Mouse (Mus musculus): ENCODE data around the gene Rsph3a. TPM values are rescaled to one million over a fixed set of nuclear protein-coding genes. Genes with fewer than 3 reads are reported as not detected.
A peak's percentile ranks its signal among the peaks of the same experiment; 100 is the strongest.
"Not testable (repeated sequence)": the region's sequence is repeated elsewhere in the genome, so short reads cannot be mapped to it uniquely, and the experiment has no call there.

Rsph3a gene
- polyA plus RNA-seq, 1 experiment from 2014 or later = 60.2 TPM

DNA sequence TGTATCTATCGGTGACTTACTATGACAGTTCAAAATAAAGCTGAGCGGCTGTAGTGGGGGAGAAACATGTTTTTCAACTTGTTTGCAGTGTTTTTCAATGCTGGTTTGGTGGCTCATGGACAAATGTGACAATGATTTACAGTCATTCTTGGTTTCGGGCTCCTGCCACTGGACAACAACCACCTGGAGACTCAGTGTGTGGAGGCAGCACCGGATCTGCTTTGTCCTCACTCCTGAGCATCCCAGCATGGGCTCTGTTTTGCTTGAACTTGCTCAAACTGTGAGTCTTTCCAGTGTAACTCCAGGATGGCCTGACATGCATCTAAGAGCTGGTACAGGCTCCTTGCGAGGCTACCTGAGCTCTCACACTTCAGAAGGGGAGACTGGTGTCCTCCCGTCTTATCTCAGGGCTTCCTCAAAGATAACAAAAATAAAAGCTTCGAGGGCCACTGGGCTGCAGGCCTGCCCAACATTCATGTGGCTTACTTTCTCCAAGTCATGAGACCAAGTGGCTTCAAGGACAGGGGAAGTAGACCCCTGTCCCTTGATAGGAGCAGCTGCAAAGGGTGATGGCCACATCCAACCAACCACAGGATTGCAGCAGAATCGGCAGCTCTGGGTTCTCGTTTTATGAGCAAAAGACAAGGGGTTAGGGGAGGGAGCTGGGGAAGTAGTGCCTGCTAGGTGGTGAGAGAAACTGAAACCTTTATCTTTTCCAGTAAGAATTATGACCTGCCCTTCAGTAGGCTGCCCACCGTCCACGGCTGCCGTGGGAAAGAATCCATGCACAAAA lies 28.4 kb upstream of the Rsph3a start:
- no peak for DNase-seq (ENCODE audit: low spot score)
- no peaks in the 10 kb centered on the region for H3K27me3 ChIP-seq (ENCODE audit: insufficient read depth, poor library complexity, severe bottlenecking)
- 83% methylated on average over 12 of the region's 12 CpGs for WGBS
- peaks cover 2% of the 10 kb centered on the region; the same call in 1 of the 2 replicates for H3K9me3 ChIP-seq
- H3K27ac ChIP-seq = no peak overlapping the region
- no peaks in the 10 kb centered on the region for H3K36me3 ChIP-seq
- H3K4me3 ChIP-seq = no peak overlapping the region
- no peaks in the 10 kb centered on the region for H3K4me1 ChIP-seq (replicated peaks)

DNA sequence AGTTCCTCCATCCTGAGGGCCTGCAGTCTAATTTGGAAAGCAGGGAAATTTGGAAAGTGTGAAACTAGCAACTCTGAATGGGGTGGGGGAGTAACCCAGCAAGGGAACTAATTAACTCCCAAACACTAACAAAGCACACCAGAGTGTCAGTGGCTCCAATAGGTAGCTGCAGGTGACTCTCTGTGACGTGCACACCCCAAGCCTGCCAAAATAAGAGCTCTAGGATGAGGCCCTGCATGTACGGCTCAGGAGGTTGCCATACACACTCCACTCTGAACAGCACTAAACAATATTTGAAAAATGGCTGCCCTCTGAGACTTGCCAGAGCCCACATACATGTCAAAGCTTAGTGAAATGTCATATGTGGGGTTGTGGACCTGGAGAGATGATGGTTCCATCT lies 27.1 kb upstream of the Rsph3a start:
- Histone ChIP-seq H3K27me3 (ENCODE audit: insufficient read depth, poor library complexity, severe bottlenecking) (no peaks in the 10 kb centered on the region), H3K4me3 (no peak overlapping the region), H3K36me3 (no peaks in the 10 kb centered on the region), H3K9me3 (no peaks in the 10 kb centered on the region), H3K27ac (no peak overlapping the region), H3K4me1 (replicated peaks) (no peaks in the 10 kb centered on the region)
- 80% methylated on average over 2 of the region's 2 CpGs for WGBS
- DNase-seq (ENCODE audit: low spot score) = no peak

DNA sequence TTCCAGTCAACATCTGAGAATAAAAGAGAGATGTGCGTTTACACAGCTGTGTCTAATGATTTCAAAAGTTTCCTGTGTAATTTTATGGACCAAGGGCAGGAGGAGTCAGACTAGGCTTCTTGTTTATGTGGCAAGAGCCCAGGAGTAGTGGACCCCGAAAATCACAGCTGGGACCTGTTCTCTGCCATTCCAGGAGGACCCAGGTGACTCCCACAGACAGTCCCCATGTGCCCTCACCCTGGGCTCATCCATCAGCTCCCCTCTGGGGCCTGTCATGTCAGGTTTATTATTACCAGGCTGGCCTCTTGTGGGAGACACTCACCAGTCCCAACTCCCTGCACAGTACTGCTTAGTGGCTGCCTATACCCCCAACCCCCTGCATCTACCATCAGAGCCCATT lies 26.2 kb upstream of the Rsph3a start:
- Histone ChIP-seq H3K36me3 (no peaks in the 10 kb centered on the region), H3K4me3 (no peak overlapping the region), H3K4me1 (replicated peaks) (no peaks in the 10 kb centered on the region), H3K27ac (no peak overlapping the region), H3K9me3 (no peaks in the 10 kb centered on the region), H3K27me3 (ENCODE audit: insufficient read depth, poor library complexity, severe bottlenecking) (no peaks in the 10 kb centered on the region)
- 68% methylated on average over 2 of the region's 2 CpGs for WGBS
- no peak for DNase-seq (ENCODE audit: low spot score)

DNA sequence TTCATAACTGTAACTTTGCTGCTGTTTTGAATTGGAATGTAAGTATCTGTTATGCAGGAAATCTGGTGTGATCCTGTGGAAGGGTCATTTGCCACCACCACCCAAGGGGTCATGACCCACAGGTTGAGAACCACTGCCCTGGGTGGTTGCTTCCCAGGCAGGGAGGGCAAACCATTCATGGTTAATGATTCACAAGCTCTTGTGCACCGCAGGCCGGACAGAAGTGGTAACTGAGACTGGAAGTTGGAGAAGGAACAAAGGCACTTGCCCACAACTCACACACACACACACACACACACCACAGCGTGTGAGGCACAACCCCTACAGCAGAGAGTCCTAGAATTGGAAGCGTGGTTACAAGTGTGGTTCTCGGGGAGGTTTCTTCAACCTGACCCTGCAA lies 22.9 kb upstream of the Rsph3a start:
- WGBS = 87% methylated on average over 5 of the region's 5 CpGs
- no peaks in the 10 kb centered on the region for H3K9me3 ChIP-seq
- no peaks in the 10 kb centered on the region for H3K27me3 ChIP-seq (ENCODE audit: insufficient read depth, poor library complexity, severe bottlenecking)
- H3K4me1 ChIP-seq (replicated peaks) = no peaks in the 10 kb centered on the region
- DNase-seq (ENCODE audit: low spot score) = no peak
- H3K27ac ChIP-seq = no peak overlapping the region
- no peaks in the 10 kb centered on the region for H3K36me3 ChIP-seq
- H3K4me3 ChIP-seq = no peak overlapping the region

DNA sequence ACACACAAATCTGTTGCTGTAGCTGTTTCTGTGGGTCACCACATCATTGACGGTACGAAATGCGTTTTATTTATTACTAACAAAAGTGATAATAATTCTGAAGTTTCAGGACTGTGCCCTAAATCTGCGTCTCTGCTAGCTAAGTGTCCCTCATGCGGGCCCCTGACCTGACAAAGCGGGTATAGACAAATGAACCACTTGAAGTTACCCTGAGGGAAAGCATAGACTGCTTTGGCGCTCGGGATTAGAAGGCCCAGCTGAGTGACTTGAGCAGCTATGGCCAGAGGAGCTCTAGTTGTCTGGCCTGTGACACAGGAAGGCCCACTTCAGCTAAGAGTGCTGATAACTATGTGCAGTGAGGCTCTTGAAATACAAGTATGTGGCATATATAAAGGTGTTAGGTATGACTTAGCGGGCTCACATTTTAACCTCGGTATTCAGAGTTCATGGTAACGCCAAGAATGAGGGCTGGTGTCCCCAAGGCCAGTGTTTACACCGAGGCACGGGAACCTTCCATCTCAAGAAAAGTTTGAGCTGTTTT lies 21.2 kb upstream of the Rsph3a start:
- no peak overlapping the region for H3K4me3 ChIP-seq
- no peaks in the 10 kb centered on the region for H3K9me3 ChIP-seq
- 0 out of 2 replicates have a peak, but pooled peaks cover 2% of the 10 kb centered on the region for H3K4me1 ChIP-seq (replicated peaks)
- DNase-seq (ENCODE audit: low spot score) = no peak
- 92% methylated on average over 13 of the region's 13 CpGs for WGBS
- H3K27ac ChIP-seq = no peak overlapping the region
- no peaks in the 10 kb centered on the region for H3K36me3 ChIP-seq
- H3K27me3 ChIP-seq (ENCODE audit: insufficient read depth, poor library complexity, severe bottlenecking) = no peaks in the 10 kb centered on the region

DNA sequence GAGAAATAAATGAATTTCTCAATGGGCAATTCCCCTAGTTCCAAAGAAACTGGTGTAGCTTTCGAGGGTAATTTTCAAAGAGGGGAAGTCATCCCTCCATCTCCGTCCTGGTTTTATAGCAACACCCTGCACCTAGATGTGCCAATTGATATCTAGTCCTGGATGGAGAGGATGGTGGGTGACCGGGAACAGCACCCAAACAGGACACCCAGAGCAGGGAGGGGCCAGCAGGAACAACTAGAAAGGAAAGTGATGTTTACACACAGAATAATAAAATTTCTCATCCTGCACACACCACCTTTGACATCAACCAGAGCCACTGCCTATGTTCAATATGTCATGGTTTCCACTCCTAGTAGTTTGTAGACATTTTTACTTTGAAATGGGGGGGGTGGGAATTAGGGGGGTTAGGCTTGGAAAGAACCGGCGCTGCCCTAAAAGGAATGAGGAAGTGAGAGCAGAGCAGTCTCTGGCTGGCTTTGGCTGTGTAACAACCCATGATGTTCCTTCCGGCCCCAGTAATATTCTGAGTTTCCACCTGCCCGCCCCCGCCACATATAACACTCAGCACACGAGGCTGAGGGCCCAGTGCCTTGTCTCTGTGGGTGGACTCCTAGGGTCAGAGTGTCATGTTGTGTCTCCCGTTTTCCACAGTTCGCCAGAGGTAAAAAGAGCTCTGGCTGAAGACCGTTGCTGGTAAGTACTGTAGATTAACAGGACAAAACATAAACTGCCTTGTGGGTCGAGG lies 19.8 kb upstream of the Rsph3a start, which contains the start of gene Tagap:
TSS of gene Tagap (plus strand) at position 588 of the 748 bp plus-strand sequence.
- no peak for DNase-seq (ENCODE audit: low spot score)
- Histone ChIP-seq H3K4me3 (no peak within 1 kb of the TSS), H3K36me3 (no peaks in the 10 kb centered on the region), H3K4me1 (replicated peaks) (0 out of 2 replicates have a peak, but pooled peaks cover 2% of the 10 kb centered on the region), H3K27me3 (ENCODE audit: insufficient read depth, poor library complexity, severe bottlenecking) (no peaks in the 10 kb centered on the region), H3K27ac (no peak within 1 kb of the TSS), H3K9me3 (no peaks in the 10 kb centered on the region)
- WGBS = 71% methylated on average over 13 of the region's 13 CpGs

DNA sequence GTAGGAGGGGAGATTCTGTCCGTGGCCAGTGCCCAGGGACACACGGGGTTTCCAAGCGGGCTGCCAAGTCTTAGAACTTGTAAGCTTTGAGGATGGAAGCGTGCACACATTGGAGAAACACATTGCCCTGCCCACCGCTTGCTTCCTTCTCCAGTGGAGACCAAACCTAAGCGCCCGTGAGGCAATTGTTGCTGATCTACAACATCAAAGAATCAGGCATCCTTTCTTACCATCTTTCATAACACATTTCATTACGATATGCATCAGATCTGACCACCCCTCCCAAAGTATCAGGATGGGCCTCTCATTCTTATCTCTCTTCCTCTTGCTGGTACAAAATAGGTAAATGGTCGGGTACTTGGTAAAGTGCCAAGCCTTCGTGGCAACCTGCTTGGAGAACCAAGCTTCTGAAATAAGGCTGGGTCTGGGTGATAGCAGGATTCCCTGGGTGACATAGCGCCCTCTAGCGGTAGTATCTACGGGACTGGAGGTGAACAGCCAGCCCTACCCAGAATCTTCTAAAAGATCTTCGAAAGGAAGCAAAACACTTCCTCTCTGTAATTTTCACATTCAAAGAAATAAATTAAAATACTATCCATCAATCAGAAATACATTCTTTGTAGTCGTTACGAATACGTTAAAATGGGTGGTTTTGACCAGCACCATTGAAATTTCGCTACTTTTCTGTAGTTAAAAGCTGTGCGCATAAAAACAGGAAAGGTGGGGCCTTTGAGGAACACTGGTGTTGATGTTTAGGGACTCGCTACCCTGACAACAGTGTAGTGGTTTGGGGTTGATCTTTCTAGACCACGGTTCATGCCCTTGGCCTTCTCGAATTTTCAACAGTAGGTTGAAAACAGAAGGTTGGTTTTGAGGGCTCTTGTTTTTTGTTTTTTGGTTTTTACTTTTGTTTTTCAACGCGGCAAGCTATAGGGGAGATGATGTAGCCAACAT lies 17.6 kb upstream of the Rsph3a start:
- H3K27me3 ChIP-seq (ENCODE audit: insufficient read depth, poor library complexity, severe bottlenecking) = no peaks in the 10 kb centered on the region
- H3K9me3 ChIP-seq = no peaks in the 10 kb centered on the region
- 71% methylated on average over 24 of the region's 24 CpGs for WGBS
- peaks cover 11% of the 10 kb centered on the region for H3K4me1 ChIP-seq (replicated peaks)
- H3K4me3 ChIP-seq = no peak overlapping the region
- H3K36me3 ChIP-seq = no peaks in the 10 kb centered on the region
- no peak overlapping the region for H3K27ac ChIP-seq
- peak; percentile 54 for DNase-seq (ENCODE audit: low spot score)

DNA sequence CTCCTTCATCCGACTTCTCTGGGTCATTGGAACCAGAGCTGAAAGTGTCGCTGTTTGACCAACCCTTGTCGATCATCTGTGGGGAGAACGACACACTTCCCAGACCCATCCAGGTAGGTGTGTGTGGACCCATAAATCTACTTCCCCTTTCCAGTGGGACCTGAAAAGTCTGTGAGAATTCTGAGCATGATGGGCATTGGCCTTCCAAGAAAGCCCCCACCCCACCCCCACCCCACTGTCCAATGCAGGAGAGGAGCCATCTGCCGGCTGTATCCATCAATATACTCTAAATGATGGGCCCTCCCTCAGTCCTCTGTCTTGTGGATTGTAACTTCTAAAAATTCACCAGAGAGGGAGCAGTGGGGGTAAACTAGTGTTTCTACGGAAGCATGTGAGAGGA lies 16.8 kb upstream of the Rsph3a start:
- Histone ChIP-seq H3K27ac (no peak overlapping the region), H3K9me3 (no peaks in the 10 kb centered on the region), H3K4me1 (replicated peaks) (peaks cover 11% of the 10 kb centered on the region), H3K36me3 (no peaks in the 10 kb centered on the region), H3K4me3 (no peak overlapping the region), H3K27me3 (ENCODE audit: insufficient read depth, poor library complexity, severe bottlenecking) (no peaks in the 10 kb centered on the region)
- no peak for DNase-seq (ENCODE audit: low spot score)
- WGBS = 85% methylated on average over 6 of the region's 6 CpGs

DNA sequence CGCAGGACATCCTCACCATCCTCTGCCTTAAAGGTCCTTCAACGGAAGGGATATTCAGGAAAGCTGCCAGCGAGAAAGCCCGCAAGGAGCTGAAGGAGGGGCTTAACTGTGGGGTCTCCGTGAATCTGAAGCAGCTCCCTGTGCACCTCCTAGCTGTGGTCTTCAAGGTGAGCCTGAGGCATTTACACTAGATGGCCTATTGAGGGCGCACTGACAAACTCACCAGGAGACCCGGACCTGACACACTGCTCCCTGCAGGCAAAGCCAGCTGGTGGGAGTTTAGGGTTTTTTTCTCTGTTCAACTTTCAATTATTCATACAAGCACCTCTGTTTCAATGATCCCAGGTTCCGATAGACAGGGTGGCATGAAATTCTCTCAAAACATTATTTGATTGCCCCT lies 16.1 kb upstream of the Rsph3a start:
- Histone ChIP-seq H3K27ac (no peak overlapping the region), H3K27me3 (ENCODE audit: insufficient read depth, poor library complexity, severe bottlenecking) (no peaks in the 10 kb centered on the region), H3K4me1 (replicated peaks) (peaks cover 11% of the 10 kb centered on the region), H3K36me3 (no peaks in the 10 kb centered on the region), H3K4me3 (no peak overlapping the region), H3K9me3 (no peaks in the 10 kb centered on the region)
- no peak for DNase-seq (ENCODE audit: low spot score)
- WGBS = 31% methylated on average over 8 of the region's 8 CpGs

DNA sequence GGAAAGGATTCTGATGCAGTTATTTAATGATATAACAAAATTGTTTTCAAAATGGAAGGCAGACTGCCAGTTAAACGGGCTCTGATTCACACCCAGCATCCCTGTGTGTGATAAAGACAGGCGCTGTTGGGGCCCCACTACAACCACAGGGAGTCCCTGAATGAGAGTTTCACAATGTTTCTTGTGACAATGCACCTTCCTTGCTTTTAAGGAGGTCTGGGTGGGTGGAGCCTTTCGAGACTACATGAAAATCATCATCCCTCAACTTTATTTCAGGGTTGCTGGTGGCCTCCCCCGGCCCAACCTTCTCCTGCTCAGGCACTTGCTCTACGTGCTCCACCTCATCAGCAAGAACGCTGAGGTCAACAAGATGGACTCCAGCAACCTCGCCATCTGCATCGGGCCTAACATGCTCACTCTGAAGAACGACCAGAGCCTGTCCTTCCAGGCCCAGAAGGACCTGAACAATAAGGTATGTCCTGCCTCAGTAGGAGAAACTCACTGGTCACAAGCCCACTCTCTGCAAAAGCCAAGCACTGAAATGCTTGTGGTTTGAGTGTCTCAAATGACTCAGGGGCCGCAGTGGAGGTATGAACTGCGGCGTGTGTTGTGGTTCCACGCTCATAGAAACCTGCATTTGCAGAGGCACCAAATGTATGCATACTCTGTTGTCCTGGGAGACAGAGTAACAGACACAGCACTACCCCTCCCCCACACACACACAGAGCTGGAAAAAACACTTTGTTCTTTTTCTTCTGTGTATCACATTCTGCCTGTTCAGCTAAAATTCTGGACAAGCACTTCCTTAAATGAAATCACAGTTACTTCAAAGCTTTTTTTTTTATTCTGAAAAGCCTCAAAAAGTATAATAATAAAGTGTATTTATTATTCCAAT lies 14.1 kb upstream of the Rsph3a start:
- no peak overlapping the region for H3K4me3 ChIP-seq
- H3K9me3 ChIP-seq = no peaks in the 10 kb centered on the region
- peaks cover 11% of the 10 kb centered on the region for H3K4me1 ChIP-seq (replicated peaks)
- DNase-seq (ENCODE audit: low spot score) = peak; percentile 22
- no peaks in the 10 kb centered on the region for H3K27me3 ChIP-seq (ENCODE audit: insufficient read depth, poor library complexity, severe bottlenecking)
- WGBS = 77% methylated on average over 13 of the region's 13 CpGs
- peak overlapping the region; percentile 64 for H3K27ac ChIP-seq
- no peaks in the 10 kb centered on the region for H3K36me3 ChIP-seq

DNA sequence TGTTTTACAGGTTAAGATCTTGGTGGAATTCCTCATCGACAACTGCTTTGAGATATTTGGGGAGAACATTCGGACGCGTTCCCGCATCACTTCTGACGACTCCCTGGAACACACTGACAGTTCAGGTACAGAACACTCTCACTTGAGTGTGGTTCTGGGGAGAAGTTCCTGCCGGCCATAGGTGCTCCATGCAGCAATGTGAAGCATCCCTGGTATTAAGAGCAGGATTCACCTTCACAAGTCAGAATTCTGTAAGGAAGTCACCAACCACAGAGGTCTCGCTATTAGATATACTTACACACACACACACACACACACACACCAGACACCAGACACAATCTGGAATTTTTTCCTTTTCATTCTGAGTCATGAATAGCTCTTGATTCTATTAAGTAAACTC lies 13.3 kb upstream of the Rsph3a start:
- H3K36me3 ChIP-seq; H3K27ac ChIP-seq; DNase-seq (ENCODE audit: low spot score); H3K4me3 ChIP-seq; H3K27me3 ChIP-seq (ENCODE audit: insufficient read depth, poor library complexity, severe bottlenecking); H3K9me3 ChIP-seq: not testable (repeated sequence)
- peaks cover 11% of the 10 kb centered on the region for H3K4me1 ChIP-seq (replicated peaks)
- WGBS = 92% methylated on average over 7 of the region's 8 CpGs

All from hindbrain, embryonic 10.5 days (tissue).